Mouse (Mus musculus): ENCODE results near the gene Olfr1130.
"Not testable (repeated sequence)": the region's sequence is repeated elsewhere in the genome, so short reads cannot be mapped to it uniquely, and the experiment has no call there.

Gene Olfr1130

DNA sequence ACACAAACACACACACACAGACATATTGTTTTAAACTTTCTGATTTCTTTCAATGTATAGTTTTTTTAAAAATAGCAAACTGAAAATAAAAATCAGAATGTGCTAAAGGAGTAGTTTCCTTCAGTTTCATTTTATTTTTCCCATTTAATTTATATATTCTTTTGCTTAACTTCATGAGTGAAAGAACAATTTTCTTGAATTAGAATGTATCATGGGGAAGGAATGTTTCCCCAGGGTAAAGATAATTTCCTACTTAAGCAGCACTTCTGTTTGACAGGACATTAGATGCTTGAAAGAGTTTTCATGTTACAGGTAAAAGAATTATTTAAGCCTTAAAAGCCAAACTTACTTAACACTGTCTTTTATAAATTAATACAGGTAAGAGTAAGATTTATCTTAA lies at the start of gene Olfr1130:
TSS of gene Olfr1130 (plus strand) at position 301 of the 400 bp plus-strand sequence.
- DNase-seq (ENCODE audit: low spot score in 2 of 2) = not testable (repeated sequence)

DNA sequence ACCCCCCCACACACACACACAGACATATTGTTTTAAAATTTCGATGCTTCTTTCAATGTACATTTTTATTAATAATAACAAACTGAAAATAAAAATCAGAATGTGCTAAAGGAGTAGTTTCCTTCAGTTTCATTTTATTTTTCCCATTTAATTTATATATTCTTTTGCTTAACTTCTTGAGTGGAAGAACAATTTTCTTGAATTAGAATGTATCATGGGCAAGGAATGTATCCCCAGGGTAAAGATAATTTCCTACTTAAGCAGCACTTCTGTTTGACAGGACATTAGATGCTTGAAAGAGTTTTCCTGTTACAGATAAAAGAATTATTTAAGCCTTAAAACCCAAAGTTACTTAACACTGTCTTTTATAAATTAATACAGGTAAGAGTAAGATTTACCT lies 32.4 kb upstream of the Olfr1130 start, which contains the start of gene Olfr1129:
TSS of gene Olfr1129 (plus strand) at position 301 of the 400 bp plus-strand sequence.
- not testable (repeated sequence) for DNase-seq (ENCODE audit: low spot score in 2 of 2)

- no peak for DNase-seq (ENCODE audit: low spot score in 2 of 2)
Measured at GRCm38 (mm10) chr2:87626804-87627203, 20.8 kb downstream of the Olfr1130 start, which contains the start of gene Olfr1131. Gene Olfr1131, plus strand, starts transcription at chr2:87627104.

DNA sequence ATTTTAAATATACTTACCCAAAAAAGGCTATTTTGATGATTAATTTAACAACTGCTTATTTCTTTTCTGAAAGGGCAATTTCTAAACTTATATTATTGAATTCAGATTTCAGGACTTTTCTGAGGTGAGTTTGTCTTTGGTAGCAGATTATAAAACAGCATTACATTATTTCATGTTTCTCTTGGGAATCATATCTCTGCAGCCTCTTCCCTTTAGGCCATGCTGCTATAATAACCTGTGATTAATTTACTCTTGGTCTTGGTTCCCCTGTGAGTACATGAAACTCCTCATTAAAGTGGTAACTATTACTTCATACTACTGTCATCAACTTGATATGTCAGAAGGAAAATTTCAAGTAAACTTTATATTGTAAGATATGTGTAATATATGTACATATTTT lies 31.4 kb downstream of the Olfr1130 start, which contains the start of gene Olfr1132:
TSS of gene Olfr1132 (minus strand) at position 101 of the 400 bp plus-strand sequence.
- DNase-seq (ENCODE audit: low spot score in 2 of 2) = no peak

- no peak for DNase-seq (ENCODE audit: low spot score in 2 of 2)
Measured at GRCm38 (mm10) chr2:87642441-87642840, 36.4 kb downstream of the Olfr1130 start.

- DNase-seq (ENCODE audit: low spot score in 2 of 2) = no peak
Measured at GRCm38 (mm10) chr2:87647274-87647673, 41.3 kb downstream of the Olfr1130 start, which contains the start of gene Olfr1133. Gene Olfr1133, minus strand, starts transcription at chr2:87647374.

- DNase-seq (ENCODE audit: low spot score in 2 of 2) = no peak
Measured at GRCm38 (mm10) chr2:87658360-87658759, 52.3 kb downstream of the Olfr1130 start, which contains the start of gene Olfr1134. Gene Olfr1134, minus strand, starts transcription at chr2:87658460.
